Mouse (Mus musculus) kidney, embryonic 14.5 days (tissue): ENCODE results near the gene 1810062G17Rik. TPM values are rescaled to one million over a fixed set of nuclear protein-coding genes. Genes with fewer than 3 reads are reported as not detected.
A peak's percentile ranks its signal among the peaks of the same experiment; 100 is the strongest.

ENCODE experiments used
- ATAC-seq: fragments of 200-750 bp; cut with Nextera tagmentation; 2 replicates; pipeline ENCODE4 v1.8.0; 2017; ENCODE audit warnings: moderate number of reproducible peaks, mild to moderate bottlenecking, moderate TSS enrichment, moderate library complexity; ENCODE audit not compliant: low FRiP score, low TSS enrichment
- H3K27ac ChIP-seq: fragments of 300-500 bp; sonication (generic); 2 replicates; pipeline ENCODE4 v1.5.1; 2014; ENCODE audit warnings: low read depth, mild to moderate bottlenecking, low read length, moderate library complexity, mixed read lengths
- H3K27me3 ChIP-seq: fragments of 300-500 bp; sonication (generic); 2 replicates; pipeline ENCODE4 v1.6.1; 2014; ENCODE audit warnings: mild to moderate bottlenecking, low read length; ENCODE audit not compliant: control insufficient read depth, insufficient read depth
- H3K36me3 ChIP-seq: fragments of 300-500 bp; sonication (generic); 2 replicates; pipeline ENCODE4 v1.6.1; 2014; ENCODE audit warnings: low read length, mixed read lengths; ENCODE audit not compliant: control insufficient read depth, insufficient read depth
- H3K4me1 ChIP-seq: fragments of 300-500 bp; sonication (generic); 2 replicates; pipeline ENCODE4 v1.6.1; 2014; ENCODE audit warnings: low read length, mixed read lengths; ENCODE audit not compliant: control insufficient read depth, insufficient read depth
- H3K4me2 ChIP-seq: fragments of 300-500 bp; sonication (generic); replicated peaks from 2 replicates; pipeline ENCODE4 v1.6.1; 2014; ENCODE audit warnings: low read depth, mild to moderate bottlenecking, low read length
- H3K4me3 ChIP-seq: fragments of 300-500 bp; sonication (generic); 2 replicates; pipeline ENCODE4 v1.5.1; 2014; ENCODE audit warnings: mild to moderate bottlenecking, low read length
- H3K9ac ChIP-seq: fragments of 300-500 bp; sonication (generic); 2 replicates; pipeline ENCODE4 v1.6.1; 2014; ENCODE audit warnings: low read depth, mild to moderate bottlenecking, low read length, moderate library complexity
- H3K9me3 ChIP-seq: fragments of 300-500 bp; sonication (generic); 2 replicates; pipeline ENCODE4 v1.6.1; 2016; ENCODE audit warnings: low read length; ENCODE audit not compliant: control insufficient read depth
- WGBS: fragments of 180-500 bp; shearing (Covaris S2); extraction: QIAGEN DNeasy Blood & Tissue Kit; methylation state at CpG from one replicate; pipeline ENCODE4 v1.1.7; 2014; 5-methylcytosine and 5-hydroxymethylcytosine counted together
- polyA plus RNA-seq: library from polyadenylated mRNA; unstranded; fragments of >200 nt; fragmentation: Nextera tagmentation; extraction: Ambion mirVana; gene quantifications from 2 replicates; pipeline ENCODE4 v1.2.1, GENCODE M21; 2014

Gene 1810062G17Rik
- polyA plus RNA-seq, 1 experiment from 2014 or later, result 2.1 TPM

DNA sequence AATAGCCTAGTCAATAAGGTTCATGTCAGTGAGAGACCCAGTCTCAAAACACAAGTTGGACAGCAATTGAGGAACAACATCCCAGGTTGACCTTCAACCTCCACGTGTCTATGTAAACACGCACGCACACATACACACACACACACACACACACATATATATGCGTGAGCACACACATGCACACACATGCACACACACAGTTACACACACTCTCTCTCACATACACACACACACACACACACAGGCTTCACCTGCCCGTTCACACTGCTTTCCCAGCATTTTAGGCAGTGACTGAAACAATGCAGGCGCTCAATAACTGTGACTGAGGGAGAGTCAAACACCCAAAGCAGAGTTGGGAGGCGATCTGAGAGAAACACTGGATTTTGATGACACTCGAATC lies 29.6 kb downstream of the 1810062G17Rik start:
- no peaks in the 10 kb centered on the region for H3K4me1 ChIP-seq

DNA sequence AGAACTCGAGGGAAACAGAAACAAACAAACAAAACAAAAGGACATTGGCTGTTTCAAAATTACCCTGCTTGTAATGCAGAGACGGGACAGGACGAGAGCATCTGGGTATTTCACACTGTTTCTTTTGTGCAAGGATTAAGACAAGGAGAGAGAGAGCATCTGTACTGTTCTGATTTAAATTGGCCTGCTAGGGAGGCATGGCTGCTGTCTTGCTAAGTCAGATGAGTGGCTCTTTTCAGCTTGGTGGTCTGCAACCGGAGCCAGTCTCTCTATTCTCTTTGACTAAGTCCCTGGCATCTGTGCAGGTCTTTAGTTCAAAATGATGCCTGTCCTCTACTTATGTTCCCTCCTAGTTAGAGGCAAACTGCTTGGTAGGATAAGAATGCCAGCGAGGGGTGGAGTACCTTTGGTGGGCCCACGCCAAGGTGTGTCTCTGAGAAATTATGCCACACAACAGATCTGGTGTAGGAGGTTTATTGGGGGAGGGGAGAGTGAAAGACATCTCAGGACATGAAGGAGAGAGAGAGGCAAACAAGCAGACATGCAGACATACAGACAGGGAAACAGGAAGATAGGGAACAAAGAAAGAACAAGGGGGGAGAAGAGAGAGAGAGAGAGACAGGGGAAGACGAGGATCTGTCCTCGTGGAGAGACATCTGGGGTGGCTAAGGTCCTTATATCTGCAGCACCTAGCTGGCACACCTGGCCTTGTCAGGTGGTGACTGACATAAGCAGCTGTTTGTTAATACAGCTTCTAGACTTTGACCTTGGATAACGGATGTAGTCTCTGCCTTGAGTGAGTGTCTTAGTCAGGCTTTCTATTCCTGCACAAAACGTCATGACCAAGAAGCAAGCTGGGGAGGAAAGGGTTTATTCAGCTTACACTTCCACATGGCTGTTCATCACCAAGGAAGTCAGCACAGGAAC lies 30.3 kb downstream of the 1810062G17Rik start:
- no peaks in the 10 kb centered on the region for H3K4me1 ChIP-seq
- H3K27me3 ChIP-seq, result no peaks in the 10 kb centered on the region
- no peak for ATAC-seq
- no peak overlapping the region for H3K9ac ChIP-seq
- H3K36me3 ChIP-seq, result no peaks in the 10 kb centered on the region
- 78% methylated on average over 10 of the region's 10 CpGs for WGBS
- no peak overlapping the region for H3K27ac ChIP-seq
- H3K9me3 ChIP-seq, result no peaks in the 10 kb centered on the region
- H3K4me2 ChIP-seq, result no peak overlapping the region
- no peak overlapping the region for H3K4me3 ChIP-seq

More for the DNA sequence above, 29.6 kb downstream of the 1810062G17Rik start:
- H3K4me2 ChIP-seq, result no peak overlapping the region
- H3K9ac ChIP-seq, result no peak overlapping the region
- no peaks in the 10 kb centered on the region for H3K9me3 ChIP-seq
- no peaks in the 10 kb centered on the region for H3K36me3 ChIP-seq
- no peak overlapping the region for H3K4me3 ChIP-seq
- H3K27ac ChIP-seq, result no peak overlapping the region
- WGBS, result 89% methylated on average over 8 of the region's 8 CpGs
- ATAC-seq, result no peak
- no peaks in the 10 kb centered on the region for H3K27me3 ChIP-seq

DNA sequence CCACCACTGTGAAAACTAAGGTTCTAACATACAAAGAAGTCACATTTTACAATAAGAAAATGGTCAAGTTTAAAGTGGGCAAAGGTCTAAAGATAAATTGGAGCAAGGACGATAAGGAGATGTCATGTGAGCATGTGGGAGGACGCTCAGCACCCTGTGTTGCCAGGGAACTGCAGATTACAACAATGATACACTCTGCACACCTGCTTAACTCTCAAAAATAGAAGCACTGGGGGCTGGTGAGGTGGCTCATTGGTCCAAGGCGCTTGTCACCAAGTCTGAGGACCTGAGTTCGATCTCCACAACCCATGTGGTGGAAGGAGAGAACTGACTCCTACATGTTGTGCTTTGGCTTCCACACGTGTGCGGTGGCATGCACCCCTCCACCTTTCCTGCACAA lies 35.8 kb downstream of the 1810062G17Rik start:
- Histone ChIP-seq H3K27me3 (no peaks in the 10 kb centered on the region), H3K9me3 (no peaks in the 10 kb centered on the region), H3K36me3 (no peaks in the 10 kb centered on the region), H3K4me2 (no peak overlapping the region), H3K27ac (no peak overlapping the region), H3K4me1 (no peaks in the 10 kb centered on the region), H3K9ac (no peak overlapping the region), H3K4me3 (no peak overlapping the region)
- 76% methylated on average over 6 of the region's 6 CpGs for WGBS
- ATAC-seq, result no peak

DNA sequence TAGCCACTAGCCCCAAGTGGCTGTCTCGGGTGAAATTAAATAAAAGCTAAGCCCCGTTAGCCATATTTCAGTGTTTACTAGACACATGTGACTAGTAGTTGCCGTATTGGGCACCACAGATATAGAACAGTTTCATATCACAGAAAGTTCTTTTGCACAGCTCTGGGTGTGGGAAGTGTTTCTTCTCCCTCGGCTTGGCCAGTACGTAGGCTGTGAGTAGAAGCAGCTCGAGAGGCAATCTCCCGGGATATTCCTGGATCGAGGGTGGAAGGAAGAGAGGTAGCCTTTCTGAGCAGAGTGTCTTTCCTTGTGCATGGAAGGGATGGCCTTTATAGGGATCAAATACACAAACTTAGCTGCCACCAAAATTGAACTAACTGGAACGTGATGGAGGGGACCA lies 40.5 kb downstream of the 1810062G17Rik start:
- no peaks in the 10 kb centered on the region for H3K4me1 ChIP-seq
- no peaks in the 10 kb centered on the region for H3K9me3 ChIP-seq
- ATAC-seq, result no peak
- H3K4me3 ChIP-seq, result no peak overlapping the region
- peaks cover 15% of the 10 kb centered on the region for H3K27me3 ChIP-seq
- WGBS, result 83% methylated on average over 9 of the region's 9 CpGs
- no peak overlapping the region for H3K4me2 ChIP-seq
- H3K27ac ChIP-seq, result no peak overlapping the region
- no peak overlapping the region for H3K9ac ChIP-seq
- no peaks in the 10 kb centered on the region for H3K36me3 ChIP-seq

DNA sequence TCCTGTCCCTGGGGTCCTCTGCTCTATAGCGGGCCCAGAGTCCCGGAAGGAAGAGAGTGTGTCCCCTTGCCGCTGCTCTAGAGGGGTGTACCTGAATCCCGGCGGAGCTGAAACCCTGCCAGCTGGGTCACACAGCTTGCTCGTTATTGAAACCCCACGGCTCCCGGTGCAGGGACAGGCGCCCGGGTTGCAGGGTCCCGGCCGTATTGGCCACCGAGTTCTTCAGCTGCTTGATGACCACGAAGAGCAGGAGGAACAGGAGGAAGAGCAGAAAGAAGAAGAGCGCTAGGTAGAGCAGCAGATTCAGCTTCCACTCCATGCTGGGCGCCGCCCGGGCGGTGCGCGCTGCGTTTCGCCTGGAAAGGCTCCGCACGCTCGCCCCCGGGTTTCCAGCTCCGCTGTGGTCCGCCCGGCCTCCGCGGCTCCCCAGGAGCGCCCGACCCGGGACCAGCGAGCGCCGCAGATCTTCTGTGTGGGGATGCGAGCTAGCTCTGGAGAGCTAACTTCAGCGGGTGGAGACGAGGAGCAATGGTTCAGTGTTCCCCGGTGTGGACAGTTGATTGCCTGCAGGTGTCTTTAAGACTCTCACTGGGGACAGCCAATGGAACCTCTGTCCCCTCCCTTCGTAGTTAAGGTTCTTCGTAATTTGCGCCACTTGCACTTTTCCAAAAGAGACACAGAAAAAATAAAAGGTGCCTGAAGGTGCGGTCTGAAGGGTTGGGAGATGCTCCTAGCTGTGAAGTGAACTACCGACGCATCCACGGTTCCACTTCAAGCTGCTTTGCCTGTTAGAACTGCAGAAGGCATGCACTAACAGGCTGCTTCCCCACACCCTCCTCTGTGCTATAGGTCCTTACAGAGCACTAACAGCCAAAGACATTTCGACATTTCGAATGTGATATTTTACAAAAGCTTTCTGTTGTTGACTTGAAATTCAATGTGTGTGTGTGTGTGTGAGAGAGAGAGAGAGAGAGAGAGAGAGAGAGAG lies 45.6 kb downstream of the 1810062G17Rik start, which contains the start of gene Gm11549:
TSS of gene Gm11549 (minus strand) at position 741 of the 988 bp plus-strand sequence.
- H3K27ac ChIP-seq, result no peak within 1 kb of the TSS
- H3K9me3 ChIP-seq, result no peaks in the 10 kb centered on the region
- H3K4me1 ChIP-seq, result no peaks in the 10 kb centered on the region
- peak; percentile 57; the same call in 1 of the 2 replicates for ATAC-seq
- H3K4me3 ChIP-seq, result peak within 1 kb of the TSS; percentile 46
- under 1% methylated on average over 50 of the region's 51 CpGs for WGBS
- peak within 1 kb of the TSS; percentile 31 for H3K9ac ChIP-seq
- peak within 1 kb of the TSS; percentile 85 for H3K4me2 ChIP-seq
- H3K27me3 ChIP-seq, result peaks cover 30% of the 10 kb centered on the region
- no peaks in the 10 kb centered on the region for H3K36me3 ChIP-seq

DNA sequence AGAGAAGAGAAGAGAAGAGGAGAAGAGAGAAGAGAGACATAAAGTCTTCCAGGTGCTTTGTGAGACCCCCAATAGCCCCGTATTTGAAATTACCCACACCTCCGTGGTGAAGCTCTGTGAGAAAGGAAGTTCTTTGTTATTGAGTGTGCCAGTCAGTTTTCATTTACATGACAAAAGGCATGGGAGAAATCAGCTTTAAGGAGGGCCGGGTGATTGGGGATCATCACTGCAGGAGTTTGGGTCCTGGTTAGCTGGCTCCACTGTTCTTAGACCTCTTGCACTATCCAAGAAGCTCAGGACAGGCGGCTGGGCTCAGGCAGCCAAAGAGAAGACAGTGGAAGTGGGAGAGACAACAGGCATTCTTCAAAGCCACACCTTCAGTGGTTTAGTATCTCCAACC lies 46.4 kb downstream of the 1810062G17Rik start:
- no peak overlapping the region for H3K4me3 ChIP-seq
- H3K4me1 ChIP-seq, result no peaks in the 10 kb centered on the region
- no peaks in the 10 kb centered on the region for H3K36me3 ChIP-seq
- H3K9me3 ChIP-seq, result no peaks in the 10 kb centered on the region
- no peak overlapping the region for H3K4me2 ChIP-seq
- H3K27ac ChIP-seq, result no peak overlapping the region
- WGBS, result 9% methylated on average over 4 of the region's 4 CpGs
- H3K9ac ChIP-seq, result no peak overlapping the region
- H3K27me3 ChIP-seq, result peaks cover 30% of the 10 kb centered on the region
- ATAC-seq, result no peak

DNA sequence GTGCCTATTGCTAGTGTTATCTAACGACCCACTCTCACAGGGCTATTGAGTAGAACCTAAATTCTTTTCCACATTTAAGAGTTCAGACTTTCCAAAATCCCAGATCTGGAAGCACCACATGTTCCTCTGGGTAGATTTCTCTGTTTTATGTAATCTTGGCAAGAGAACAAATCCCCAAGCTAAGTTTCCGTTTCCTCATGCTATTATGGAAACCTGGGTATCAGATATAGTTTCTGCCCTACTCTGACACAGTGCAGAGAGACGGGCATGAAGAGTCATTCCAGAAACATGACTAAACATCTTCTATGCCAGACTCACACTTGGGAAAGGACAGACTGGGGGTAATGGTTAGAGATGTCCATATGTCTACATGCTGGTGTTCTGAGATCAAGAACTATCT lies 48.7 kb downstream of the 1810062G17Rik start:
- no peaks in the 10 kb centered on the region for H3K4me1 ChIP-seq
- no peaks in the 10 kb centered on the region for H3K36me3 ChIP-seq
- H3K27me3 ChIP-seq, result peaks cover 24% of the 10 kb centered on the region
- no peak overlapping the region for H3K4me3 ChIP-seq
- no peak overlapping the region for H3K4me2 ChIP-seq
- no peak overlapping the region for H3K27ac ChIP-seq
- 74% methylated on average over 3 of the region's 3 CpGs for WGBS
- ATAC-seq, result no peak
- H3K9ac ChIP-seq, result no peak overlapping the region
- no peaks in the 10 kb centered on the region for H3K9me3 ChIP-seq

DNA sequence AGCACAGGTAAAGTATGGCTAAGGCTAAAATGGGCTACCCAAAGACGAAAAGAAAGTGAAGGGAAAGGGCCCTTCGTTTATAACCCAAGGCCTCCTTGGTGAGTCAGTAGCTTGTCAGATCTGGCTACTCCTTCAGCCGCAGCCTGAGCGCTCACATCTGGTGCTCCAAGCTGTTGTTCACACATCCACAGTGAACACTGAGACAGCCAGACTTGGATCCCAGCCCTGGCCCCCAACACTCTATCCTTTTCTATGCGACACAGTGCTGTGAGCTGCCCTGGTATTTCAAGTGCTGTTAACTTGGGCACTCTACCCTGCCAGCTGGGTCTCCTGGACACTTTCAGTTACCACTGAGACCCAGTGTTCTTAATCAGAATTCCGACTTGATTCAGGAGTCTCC lies 54.6 kb downstream of the 1810062G17Rik start:
- Histone ChIP-seq H3K27ac (no peak overlapping the region), H3K27me3 (no peaks in the 10 kb centered on the region), H3K4me3 (no peak overlapping the region), H3K4me1 (no peaks in the 10 kb centered on the region), H3K9me3 (0 out of 2 replicates have a peak, but pooled peaks cover 3% of the 10 kb centered on the region), H3K4me2 (no peak overlapping the region), H3K36me3 (no peaks in the 10 kb centered on the region), H3K9ac (no peak overlapping the region)
- no peak for ATAC-seq
- 90% methylated on average over 6 of the region's 6 CpGs for WGBS
